Mouse (Mus musculus) stomach, postnatal 0 days (tissue): ENCODE data around the gene Scd3.

Source experiments
- CTCF ChIP-seq: IDR thresholded peaks from 2 replicates; pipeline ENCODE4 v1.5.1; 2016; ENCODE audit warnings: antibody characterized with exemption, low read depth, mild to moderate bottlenecking, moderate library complexity
- EP300 ChIP-seq: optimal IDR thresholded peaks from 2 replicates; pipeline ENCODE3; 2016; ENCODE audit warnings: antibody characterized with exemption

- no peak for TF ChIP-seq CTCF
- TF ChIP-seq EP300: no peak
Observed at GRCm38 (mm10) chr19:44287415-44288110, 84.5 kb downstream of the Scd3 start.
